Mouse (Mus musculus) liver, embryonic 12.5 days (tissue): ENCODE measurements around the gene Ap2b1. TPM values are rescaled to one million over a fixed set of nuclear protein-coding genes. Genes with fewer than 3 reads are reported as not detected.
A peak's percentile ranks its signal among the peaks of the same experiment; 100 is the strongest.
"Not testable (repeated sequence)": the region's sequence is repeated elsewhere in the genome, so short reads cannot be mapped to it uniquely, and the experiment has no call there.

Source experiments
- ATAC-seq: fragments of 200-750 bp; cut with Nextera tagmentation; 2 replicates; pipeline ENCODE4 v1.8.0; 2017; ENCODE audit warnings: moderate number of reproducible peaks, mild to moderate bottlenecking, moderate library complexity
- H3K27ac ChIP-seq: fragments of 300-500 bp; sonication (generic); 2 replicates; pipeline ENCODE4 v1.5.1; 2016; ENCODE audit warnings: mild to moderate bottlenecking
- H3K27me3 ChIP-seq: fragments of 300-500 bp; sonication (generic); replicated peaks from 2 replicates; pipeline ENCODE4 v1.6.1; 2016; ENCODE audit warnings: mild to moderate bottlenecking, moderate library complexity
- H3K36me3 ChIP-seq: fragments of 300-500 bp; sonication (generic); 2 replicates; pipeline ENCODE4 v1.6.1; 2016; ENCODE audit warnings: mild to moderate bottlenecking, moderate library complexity
- H3K4me1 ChIP-seq: fragments of 300-500 bp; sonication (generic); 2 replicates; pipeline ENCODE4 v1.6.1; 2016
- H3K4me2 ChIP-seq: fragments of 300-500 bp; sonication (generic); 2 replicates; pipeline ENCODE4 v1.6.1; 2016; ENCODE audit warnings: mild to moderate bottlenecking, moderate library complexity
- H3K4me3 ChIP-seq: fragments of 300-500 bp; sonication (generic); 2 replicates; pipeline ENCODE4 v1.5.1; 2016; ENCODE audit warnings: mild to moderate bottlenecking, moderate library complexity
- H3K9ac ChIP-seq: fragments of 300-500 bp; sonication (generic); 2 replicates; pipeline ENCODE4 v1.6.1; 2016; ENCODE audit warnings: mild to moderate bottlenecking, moderate library complexity
- H3K9me3 ChIP-seq: fragments of 300-500 bp; sonication (generic); replicated peaks from 2 replicates; pipeline ENCODE4 v1.6.1; 2016; ENCODE audit warnings: mild to moderate bottlenecking, moderate library complexity
- WGBS: fragments of 180-500 bp; shearing (Covaris S2); methylation state at CpG from one replicate; pipeline ENCODE4 v1.1.7; 2016; ENCODE audit not compliant: insufficient replicate concordance; 5-methylcytosine and 5-hydroxymethylcytosine counted together
- polyA plus RNA-seq: library from polyadenylated mRNA; unstranded; fragments of >200 nt; fragmentation: Nextera tagmentation; extraction: Ambion mirVana; gene quantifications from 2 replicates; pipeline ENCODE4 v1.2.1, GENCODE M21; 2016

The Ap2b1 gene
- polyA plus RNA-seq, 1 experiment from 2014 or later = 32.8 TPM

DNA sequence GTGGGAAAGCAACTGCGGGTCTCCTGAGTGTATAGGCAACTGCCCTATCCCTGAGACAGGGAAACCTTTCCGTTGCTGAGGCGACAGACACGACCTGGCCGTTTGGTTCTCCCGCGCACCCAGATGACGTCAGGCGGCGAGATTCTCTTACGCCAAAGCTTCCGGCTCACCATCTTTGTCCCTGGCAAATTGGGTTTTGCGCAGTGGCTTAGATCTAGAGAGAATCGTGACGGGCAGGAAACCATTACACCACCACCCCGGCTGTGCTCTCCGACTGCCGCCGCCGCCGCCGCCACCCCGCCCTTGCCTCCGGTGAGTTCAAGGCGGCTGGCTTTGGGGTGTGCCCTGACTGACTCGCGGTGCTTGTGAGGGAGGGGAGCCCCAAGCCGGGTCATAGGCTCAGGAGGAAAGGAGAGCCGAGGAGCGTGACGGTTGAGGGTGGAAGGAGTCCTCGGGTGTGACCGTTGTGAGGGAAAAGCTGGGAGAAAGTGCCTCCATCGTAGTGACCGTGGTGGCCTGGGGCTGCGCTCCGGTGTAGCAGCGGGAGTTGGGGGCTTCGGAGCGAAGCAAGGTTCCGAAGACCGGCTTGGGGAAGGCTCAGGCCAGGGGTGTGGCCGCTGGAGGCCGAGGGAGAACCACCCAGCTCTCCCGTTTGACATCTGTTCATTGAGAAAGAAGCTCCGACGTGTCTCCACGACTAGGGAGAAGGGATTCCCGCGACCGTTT, 3.9 kb downstream of the Ap2b1 start, which contains the start of gene Pex12:
Pex12 (minus strand) TSS at position 61 of the 726 bp plus-strand sequence.
- Histone ChIP-seq H3K27ac (peak within 1 kb of the TSS; percentile 95), H3K4me1 (peaks cover 51% of the 10 kb centered on the region), H3K4me2 (peak within 1 kb of the TSS; percentile 72), H3K9me3 (no peaks in the 10 kb centered on the region), H3K36me3 (peaks cover 4% of the 10 kb centered on the region; the same call in 1 of the 2 replicates), H3K9ac (peak within 1 kb of the TSS; percentile 88), H3K4me3 (peak within 1 kb of the TSS; percentile 73), H3K27me3 (no peaks in the 10 kb centered on the region)
- under 1% methylated on average over 51 of the region's 51 CpGs for WGBS
- ATAC-seq = peak; percentile 75

DNA sequence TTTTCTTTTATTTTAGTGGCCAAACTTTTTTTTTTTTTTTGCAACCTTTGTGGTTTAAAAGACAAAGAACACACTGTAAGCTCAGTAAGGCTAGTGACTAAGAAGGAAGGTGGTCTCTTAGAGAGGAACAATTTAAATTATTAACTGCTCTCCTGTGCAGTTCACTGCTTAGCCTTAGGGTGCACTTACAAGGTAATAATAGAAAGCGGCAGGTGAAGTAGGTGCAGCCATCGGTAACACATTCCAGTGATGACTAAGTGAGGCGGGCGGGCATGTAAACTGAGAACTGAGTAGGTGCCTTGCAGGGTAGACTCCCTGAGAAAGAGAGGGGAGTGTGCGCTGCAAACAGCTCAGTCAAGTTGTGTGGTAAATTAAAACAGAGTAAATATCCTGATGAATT, 4.9 kb downstream of the Ap2b1 start:
- WGBS = 67% methylated on average over 5 of the region's 5 CpGs
- H3K4me2 ChIP-seq = peak overlapping the region; percentile 72
- no peak for ATAC-seq
- no peaks in the 10 kb centered on the region for H3K9me3 ChIP-seq
- peaks cover 14% of the 10 kb centered on the region for H3K36me3 ChIP-seq
- peaks cover 44% of the 10 kb centered on the region for H3K4me1 ChIP-seq
- no peaks in the 10 kb centered on the region for H3K27me3 ChIP-seq
- H3K4me3 ChIP-seq = peak overlapping the region; percentile 73
- H3K9ac ChIP-seq = peak overlapping the region; percentile 88
- H3K27ac ChIP-seq = no peak overlapping the region

DNA sequence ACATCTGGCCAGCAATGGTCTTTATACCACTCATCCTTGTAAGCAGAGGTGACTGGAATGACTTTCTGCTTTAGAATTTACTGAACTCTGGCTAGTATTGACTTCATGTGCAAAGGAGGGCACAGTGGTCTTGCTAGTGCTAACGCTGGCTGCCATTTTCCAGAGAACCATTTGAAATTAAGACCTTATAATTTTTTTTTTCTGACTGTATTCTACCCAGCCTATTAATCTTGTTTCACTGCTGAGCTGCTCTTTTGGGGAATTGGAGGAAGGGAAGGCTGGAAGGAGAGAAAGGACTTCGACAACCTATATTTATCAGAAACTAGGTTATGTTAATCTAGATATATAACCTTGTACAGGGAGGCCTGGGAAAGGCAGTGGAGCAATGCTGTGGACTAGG, 5.7 kb downstream of the Ap2b1 start:
- no peak overlapping the region for H3K27ac ChIP-seq
- no peak overlapping the region for H3K9ac ChIP-seq
- no peak for ATAC-seq
- H3K4me1 ChIP-seq = peaks cover 44% of the 10 kb centered on the region
- no peaks in the 10 kb centered on the region for H3K27me3 ChIP-seq
- H3K36me3 ChIP-seq = peaks cover 21% of the 10 kb centered on the region
- peak overlapping the region; percentile 72 for H3K4me2 ChIP-seq
- 79% methylated on average over 2 of the region's 2 CpGs for WGBS
- no peak overlapping the region for H3K4me3 ChIP-seq
- no peaks in the 10 kb centered on the region for H3K9me3 ChIP-seq

DNA sequence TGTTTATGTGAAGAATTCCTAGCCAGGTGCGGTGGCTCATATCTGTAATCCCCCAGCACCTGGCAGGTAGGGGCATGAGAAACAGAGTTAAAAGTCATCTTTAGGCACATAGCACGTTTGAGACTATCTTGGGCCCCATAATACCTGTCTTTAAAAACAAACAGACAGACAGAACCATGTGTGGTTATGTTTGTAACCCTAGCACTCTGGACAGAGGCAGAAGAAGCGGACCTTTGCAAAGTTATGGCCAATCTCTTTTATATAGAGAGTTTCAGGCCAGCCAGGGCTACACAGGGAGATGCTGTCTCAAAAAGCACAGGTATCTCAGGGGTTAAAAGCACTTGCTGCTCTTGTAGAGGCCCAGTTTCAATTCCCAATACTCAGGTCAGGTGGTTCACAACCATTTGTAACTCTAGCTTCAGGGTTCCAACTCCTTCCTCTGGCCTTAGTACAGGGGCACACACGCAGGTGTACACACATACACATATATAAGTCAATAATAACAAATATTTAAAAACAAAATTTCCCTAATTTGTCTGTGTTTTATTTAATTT, 8.0 kb downstream of the Ap2b1 start:
- no peaks in the 10 kb centered on the region for H3K27me3 ChIP-seq
- H3K27ac ChIP-seq = no peak overlapping the region
- no peak overlapping the region for H3K9ac ChIP-seq
- ATAC-seq = no peak
- no peak overlapping the region for H3K4me3 ChIP-seq
- H3K4me2 ChIP-seq = no peak overlapping the region
- H3K9me3 ChIP-seq = no peaks in the 10 kb centered on the region
- 75% methylated on average over 4 of the region's 4 CpGs for WGBS
- H3K4me1 ChIP-seq = peaks cover 30% of the 10 kb centered on the region
- peaks cover 29% of the 10 kb centered on the region for H3K36me3 ChIP-seq

DNA sequence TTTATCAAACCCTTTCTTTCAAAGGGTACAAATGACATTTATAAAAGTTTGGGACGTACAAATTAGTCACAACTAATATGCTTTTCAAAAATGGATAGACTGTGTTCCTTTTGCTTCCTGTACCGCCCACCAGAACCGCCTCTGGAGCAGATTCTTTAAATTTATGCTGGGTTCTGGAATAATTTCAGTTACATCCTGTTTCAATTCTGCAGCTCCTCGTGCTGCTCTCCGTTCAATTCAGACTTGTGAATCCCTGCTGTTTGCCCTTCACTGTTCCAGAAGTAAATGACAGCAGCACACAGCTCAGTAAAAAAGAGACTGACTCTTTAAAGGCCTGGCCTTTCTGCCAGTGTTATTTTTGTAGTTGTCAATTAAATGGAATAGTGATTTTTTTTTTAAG, 13.6 kb downstream of the Ap2b1 start:
- H3K4me2 ChIP-seq = no peak overlapping the region
- 81% methylated on average over 5 of the region's 5 CpGs for WGBS
- H3K4me1 ChIP-seq = no peaks in the 10 kb centered on the region
- H3K27ac ChIP-seq = no peak overlapping the region
- no peaks in the 10 kb centered on the region for H3K27me3 ChIP-seq
- ATAC-seq = no peak
- H3K9ac ChIP-seq = no peak overlapping the region
- H3K4me3 ChIP-seq = no peak overlapping the region
- peaks cover 80% of the 10 kb centered on the region for H3K36me3 ChIP-seq
- no peaks in the 10 kb centered on the region for H3K9me3 ChIP-seq

DNA sequence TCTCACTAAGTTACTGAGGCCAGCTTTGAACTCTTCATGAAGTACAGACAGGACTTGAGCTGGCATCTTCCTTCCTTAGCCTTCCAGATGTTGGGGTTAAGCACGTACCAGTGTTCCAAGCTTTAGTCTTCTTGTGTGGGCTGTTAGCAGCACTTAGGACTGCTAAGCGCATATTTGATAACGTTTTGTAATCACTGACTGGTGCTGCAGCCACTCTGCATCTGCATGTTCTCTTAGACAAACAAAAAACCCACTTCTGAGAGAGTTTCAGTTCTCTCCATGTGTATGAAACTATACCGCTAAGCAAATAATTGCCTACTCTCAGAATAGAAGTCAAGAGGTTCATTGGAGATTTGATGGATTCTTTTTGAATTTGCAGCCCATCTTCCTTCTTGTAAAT, 20.2 kb downstream of the Ap2b1 start:
- Histone ChIP-seq H3K27ac (no peak overlapping the region), H3K9ac (no peak overlapping the region), H3K4me2 (no peak overlapping the region), H3K4me1 (no peaks in the 10 kb centered on the region), H3K9me3 (no peaks in the 10 kb centered on the region), H3K27me3 (no peaks in the 10 kb centered on the region), H3K4me3 (no peak overlapping the region), H3K36me3 (peaks cover 93% of the 10 kb centered on the region)
- no peak for ATAC-seq
- 84% methylated on average over 4 of the region's 4 CpGs for WGBS

DNA sequence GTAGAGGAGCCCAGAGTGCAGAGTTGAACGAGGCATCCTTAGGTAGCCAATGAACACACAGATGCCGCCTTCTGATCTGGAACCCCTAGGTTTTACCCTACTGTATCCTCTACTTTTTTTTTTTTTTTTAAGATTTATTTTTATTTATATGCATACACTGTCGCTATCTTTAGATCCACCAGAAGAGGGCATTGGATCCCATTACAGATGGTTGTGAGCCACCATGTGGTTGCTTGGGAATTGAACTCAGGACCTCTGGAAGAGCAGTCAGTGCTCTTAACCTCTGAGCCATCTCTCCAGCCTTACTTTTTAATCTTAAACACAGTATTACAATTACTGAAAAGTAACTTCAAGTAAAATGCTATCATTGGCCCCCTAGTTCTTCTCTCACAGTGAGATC, 27.9 kb downstream of the Ap2b1 start:
- not testable (repeated sequence) for H3K9ac ChIP-seq, H3K9me3 ChIP-seq, ATAC-seq, H3K4me3 ChIP-seq, H3K27me3 ChIP-seq, H3K4me1 ChIP-seq, H3K27ac ChIP-seq, H3K4me2 ChIP-seq
- WGBS = 80% methylated on average over 3 of the region's 3 CpGs
- peaks cover 82% of the 10 kb centered on the region for H3K36me3 ChIP-seq

DNA sequence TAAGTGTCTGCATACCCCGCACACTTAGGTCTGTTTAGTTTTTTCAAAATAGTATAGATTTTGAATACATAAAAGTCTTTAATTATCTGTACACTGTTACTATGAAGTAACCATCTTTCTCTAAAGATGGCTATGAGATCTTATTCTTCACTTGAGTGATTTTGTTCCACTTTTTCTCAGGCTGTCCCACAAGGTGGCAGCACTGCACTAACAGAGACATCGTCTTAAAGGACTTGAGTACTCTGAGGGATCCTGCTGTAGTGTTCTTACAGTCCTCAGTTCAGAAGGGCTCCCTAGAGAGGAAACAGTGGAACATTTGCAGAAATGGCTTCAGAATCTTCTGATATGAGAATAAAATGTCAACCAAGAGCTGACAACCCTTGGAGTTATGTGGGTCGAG, 28.6 kb downstream of the Ap2b1 start:
- H3K4me3 ChIP-seq = no peak overlapping the region
- H3K4me1 ChIP-seq = no peaks in the 10 kb centered on the region
- no peak overlapping the region for H3K27ac ChIP-seq
- H3K27me3 ChIP-seq = no peaks in the 10 kb centered on the region
- H3K9ac ChIP-seq = no peak overlapping the region
- 61% methylated on average over 3 of the region's 3 CpGs for WGBS
- ATAC-seq = no peak
- H3K9me3 ChIP-seq = no peaks in the 10 kb centered on the region
- no peak overlapping the region for H3K4me2 ChIP-seq
- peaks cover 74% of the 10 kb centered on the region for H3K36me3 ChIP-seq

DNA sequence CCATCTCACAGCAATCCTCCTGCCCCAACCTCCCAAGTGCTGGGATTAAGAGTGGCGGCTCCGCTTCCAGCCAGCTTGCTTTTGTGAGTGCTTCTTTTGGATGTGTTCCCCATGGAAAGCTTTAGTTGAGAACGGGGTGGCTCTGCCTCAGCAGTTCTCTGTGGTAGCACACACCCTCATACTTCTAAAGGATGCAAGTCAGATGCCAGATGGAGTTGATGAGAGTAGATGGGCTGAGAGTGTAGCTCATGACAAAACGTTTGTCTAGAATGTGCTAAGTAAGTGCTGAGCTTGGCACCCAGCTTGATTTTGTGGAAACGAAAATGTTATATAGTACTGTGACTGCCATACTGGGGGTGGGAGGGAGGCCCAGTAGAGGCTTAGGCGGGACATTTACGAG, 37.0 kb downstream of the Ap2b1 start:
- Histone ChIP-seq H3K9me3 (no peaks in the 10 kb centered on the region), H3K4me1 (no peaks in the 10 kb centered on the region), H3K4me2 (no peak overlapping the region), H3K27ac (no peak overlapping the region), H3K4me3 (no peak overlapping the region), H3K9ac (no peak overlapping the region), H3K27me3 (no peaks in the 10 kb centered on the region), H3K36me3 (peaks cover 79% of the 10 kb centered on the region)
- no peak for ATAC-seq
- 83% methylated on average over 7 of the region's 7 CpGs for WGBS

DNA sequence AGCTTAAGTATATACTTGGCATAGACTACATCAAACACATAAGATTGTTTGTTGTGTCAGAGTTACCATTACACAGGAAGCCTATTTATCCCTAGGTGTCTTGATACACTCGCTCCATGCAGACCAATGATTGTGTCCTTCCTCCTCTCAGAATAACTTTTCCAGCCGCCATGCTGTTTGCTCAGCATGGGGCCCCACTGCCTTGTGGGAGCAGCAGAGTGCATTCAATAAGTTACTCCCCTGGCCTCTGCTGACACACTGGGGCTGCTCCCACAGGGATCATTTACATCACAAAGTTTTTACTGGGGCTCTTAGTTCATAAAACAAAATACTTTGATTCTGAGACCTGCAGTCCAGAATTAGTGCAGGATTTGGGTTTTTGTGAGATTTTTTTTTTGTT, 40.9 kb downstream of the Ap2b1 start:
- no peak overlapping the region for H3K27ac ChIP-seq
- H3K4me2 ChIP-seq = no peak overlapping the region
- H3K4me1 ChIP-seq = no peaks in the 10 kb centered on the region
- H3K4me3 ChIP-seq = no peak overlapping the region
- H3K27me3 ChIP-seq = no peaks in the 10 kb centered on the region
- H3K9me3 ChIP-seq = no peaks in the 10 kb centered on the region
- no peak overlapping the region for H3K9ac ChIP-seq
- ATAC-seq = no peak
- WGBS = 90% methylated on average over 2 of the region's 2 CpGs
- H3K36me3 ChIP-seq = peaks cover 93% of the 10 kb centered on the region

DNA sequence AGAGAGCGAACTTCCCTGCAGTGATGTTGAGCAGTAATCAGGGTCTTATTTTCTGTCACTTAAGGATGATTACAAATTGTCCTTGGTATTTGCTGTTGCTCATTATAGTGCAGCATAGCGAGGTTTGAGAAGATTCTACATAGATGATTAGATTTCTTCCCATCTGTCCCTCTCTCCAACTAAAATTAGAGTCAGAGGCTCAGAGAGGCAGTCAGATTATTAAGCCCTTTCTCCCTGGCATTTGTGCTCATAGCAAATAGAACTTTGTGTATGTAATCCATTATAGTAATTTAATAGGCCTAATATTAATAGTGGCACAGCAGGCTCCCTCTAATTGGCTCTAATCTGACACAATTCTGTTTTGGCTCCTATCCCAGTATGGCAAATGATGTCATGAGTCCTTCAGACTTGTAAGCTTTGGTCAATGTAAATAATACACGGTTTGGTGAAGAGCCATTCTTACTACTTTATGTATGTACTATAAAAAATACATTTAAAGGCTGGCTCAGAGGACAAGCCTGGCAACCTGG, 43.0 kb downstream of the Ap2b1 start:
- WGBS = 79% methylated on average over 3 of the region's 3 CpGs
- no peak overlapping the region for H3K27ac ChIP-seq
- no peaks in the 10 kb centered on the region for H3K4me1 ChIP-seq
- no peak for ATAC-seq
- no peak overlapping the region for H3K4me2 ChIP-seq
- no peaks in the 10 kb centered on the region for H3K27me3 ChIP-seq
- peaks cover 91% of the 10 kb centered on the region for H3K36me3 ChIP-seq
- H3K9ac ChIP-seq = no peak overlapping the region
- no peaks in the 10 kb centered on the region for H3K9me3 ChIP-seq
- no peak overlapping the region for H3K4me3 ChIP-seq

DNA sequence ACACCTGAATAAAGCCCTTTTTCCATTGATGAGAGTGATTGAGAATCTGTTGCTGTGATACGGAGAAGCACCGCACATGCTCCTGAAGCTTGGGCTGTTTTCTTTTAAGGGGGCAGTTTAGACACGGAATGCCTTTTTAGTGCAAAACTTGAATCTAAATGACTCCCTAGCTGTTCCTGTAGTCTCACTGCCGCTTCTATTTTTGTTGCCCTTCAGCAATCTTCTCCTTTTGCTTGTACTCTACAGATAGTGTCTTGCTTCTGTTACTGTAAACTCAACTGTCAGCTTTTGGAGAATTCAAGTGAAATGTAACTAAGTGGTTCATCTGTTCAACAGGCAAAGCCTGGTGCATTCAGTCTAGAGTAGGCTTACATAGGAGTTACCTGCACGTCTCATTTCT, 56.6 kb downstream of the Ap2b1 start:
- ATAC-seq = no peak
- Histone ChIP-seq H3K27me3 (no peaks in the 10 kb centered on the region), H3K9me3 (no peaks in the 10 kb centered on the region), H3K4me2 (no peak overlapping the region), H3K9ac (no peak overlapping the region), H3K27ac (no peak overlapping the region), H3K4me1 (no peaks in the 10 kb centered on the region), H3K36me3 (peaks cover 68% of the 10 kb centered on the region), H3K4me3 (no peak overlapping the region)
- WGBS = 85% methylated on average over 5 of the region's 5 CpGs
